Comparison of ENCODE assay signal across 17 mouse cellular contexts in the genomic region with DNA sequence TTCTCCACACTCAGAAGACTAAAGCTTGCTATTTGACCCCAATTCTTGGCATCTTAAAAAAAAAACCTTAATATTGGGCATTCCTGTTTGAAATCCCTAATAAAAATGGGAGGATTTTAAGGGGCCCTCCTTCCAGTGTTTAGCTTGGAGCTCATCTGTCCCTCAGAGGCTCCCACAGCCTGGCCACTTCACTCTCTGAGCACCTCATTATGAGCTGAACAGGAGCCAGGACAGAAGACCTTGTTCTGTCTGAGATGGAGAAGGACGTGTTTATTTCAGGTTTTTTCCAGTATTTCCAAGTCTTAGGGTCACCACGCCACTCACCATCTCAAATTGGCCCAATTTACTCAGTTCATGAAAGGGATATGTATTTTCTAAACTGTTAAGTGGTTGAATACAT.
"Had no signal": no experiment of that assay in that cellular context is flagged by ENCODE, and none has a peak within 500 bp of the region (broad histone marks: within the 10 kb centered on the region; RNA-seq: fewer than 3 reads in every experiment).

No protein-coding gene starts in this region.

- H3K9me3 ChIP-seq: limb, embryonic 15.5 days; liver, embryonic 12.5 days; midbrain, embryonic 13.5 days; midbrain, embryonic 15.5 days; neural tube, embryonic 12.5 days had no signal

- H3K27me3 ChIP-seq: limb, embryonic 15.5 days; liver, embryonic 12.5 days; megakaryocyte, embryonic 14.5 days; midbrain, embryonic 13.5 days; midbrain, embryonic 15.5 days; neural tube, embryonic 12.5 days had no signal

- H3K4me2 ChIP-seq: limb, embryonic 15.5 days; liver, embryonic 12.5 days; midbrain, embryonic 11.5 days; midbrain, embryonic 13.5 days; midbrain, embryonic 15.5 days; neural tube, embryonic 12.5 days had no signal

- DNase-seq: retina, postnatal 1 day; right cerebral cortex, adult 18-20 months; right cerebral cortex, postnatal 25 days; right cerebral cortex, postnatal 4 days; spleen, adult 18-20 months; thymus, adult 18-20 months; thymus, postnatal 14 days; thymus, postnatal 36 days had no signal

- H3K4me1 ChIP-seq: limb, embryonic 15.5 days; megakaryocyte, embryonic 14.5 days; midbrain, embryonic 15.5 days; neural tube, embryonic 12.5 days had no signal

- H3K4me3 ChIP-seq: limb, embryonic 15.5 days; liver, embryonic 12.5 days; megakaryocyte, embryonic 14.5 days; midbrain, embryonic 13.5 days; midbrain, embryonic 15.5 days; neural tube, embryonic 12.5 days had no signal

- H3K27ac ChIP-seq: limb, embryonic 15.5 days; liver, embryonic 12.5 days; liver, embryonic 14.5 days; macrophage; midbrain, embryonic 13.5 days; midbrain, embryonic 15.5 days; neural tube, embryonic 12.5 days had no signal

- H3K9ac ChIP-seq: limb, embryonic 15.5 days; liver, embryonic 12.5 days; liver, embryonic 14.5 days; midbrain, embryonic 13.5 days; midbrain, embryonic 15.5 days; neural tube, embryonic 12.5 days had no signal

- ATAC-seq: liver, embryonic 12.5 days; midbrain, embryonic 13.5 days; midbrain, embryonic 15.5 days had no signal

- H3K36me3 ChIP-seq: limb, embryonic 15.5 days; liver, embryonic 12.5 days; midbrain, embryonic 13.5 days; midbrain, embryonic 15.5 days; neural tube, embryonic 12.5 days had no signal
